24 mouse cellular contexts compared by ENCODE assay signal in genomic region chr12:70672115-70672514, GRCm38 (mm10).
"Had no signal": no experiment of that assay in that cellular context is flagged by ENCODE, and none has a peak within 500 bp of the region (broad histone marks: within the 10 kb centered on the region; RNA-seq: fewer than 3 reads in every experiment).

No protein-coding gene starts in this region.

- H3K9me3 ChIP-seq: intestine, embryonic 15.5 days; kidney, embryonic 15.5 days; neural tube, embryonic 12.5 days; neural tube, embryonic 15.5 days had no signal

- H3K36me3 ChIP-seq: intestine, embryonic 15.5 days; kidney, embryonic 15.5 days; limb, embryonic 13.5 days; midbrain, embryonic 10.5 days; neural tube, embryonic 12.5 days; neural tube, embryonic 15.5 days had no signal

- H3K4me1 ChIP-seq: intestine, embryonic 15.5 days; kidney, embryonic 15.5 days; midbrain, embryonic 10.5 days had no signal

- ATAC-seq: intestine, embryonic 15.5 days; liver, postnatal 0 days; lung, postnatal 0 days had no signal

- H3K9ac ChIP-seq: intestine, embryonic 15.5 days; kidney, embryonic 15.5 days; limb, embryonic 13.5 days; liver, embryonic 14.5 days; liver, postnatal 0 days; lung, embryonic 14.5 days; neural tube, embryonic 12.5 days; neural tube, embryonic 15.5 days had no signal

- H3K4me2 ChIP-seq: intestine, embryonic 15.5 days; kidney, embryonic 15.5 days; lung, embryonic 14.5 days; neural tube, embryonic 12.5 days; neural tube, embryonic 15.5 days had no signal

- H3K27me3 ChIP-seq: intestine, embryonic 15.5 days; kidney, embryonic 15.5 days; limb, embryonic 13.5 days; megakaryocyte, embryonic 14.5 days; neural tube, embryonic 12.5 days; neural tube, embryonic 15.5 days had no signal

- H3K4me3 ChIP-seq: intestine, embryonic 15.5 days; kidney, embryonic 15.5 days; left cerebral cortex, adult 2 months; limb, embryonic 13.5 days; megakaryocyte, embryonic 14.5 days; midbrain, embryonic 10.5 days; neural tube, embryonic 12.5 days; neural tube, embryonic 15.5 days had no signal

- H3K27ac ChIP-seq: intestine, embryonic 15.5 days; kidney, embryonic 15.5 days; left cerebral cortex, adult 2 months; liver, embryonic 14.5 days; midbrain, embryonic 10.5 days; neural tube, embryonic 12.5 days; neural tube, embryonic 15.5 days had no signal

- DNase-seq: kidney, adult 11 months; kidney, adult 8-10 months; kidney, postnatal 10 days; kidney, postnatal 36 days; layer of hippocampus, postnatal 36 days; left cerebral cortex, postnatal 4 days; liver, postnatal 0 days; lung, embryonic 14.5 days; lung, postnatal 36 days; midbrain, embryonic 14.5 days; retina, postnatal 1 day; right cerebral cortex, postnatal 25 days; spleen, adult 18-20 months; thymus, postnatal 25 days had no signal
